Mouse (Mus musculus) bone marrow, adult 2 months (tissue): Measurements from ENCODE around the gene Tgfa. TPM values are rescaled to one million over a fixed set of nuclear protein-coding genes. Genes with fewer than 3 reads are reported as not detected.

Source experiments
- H3K27ac ChIP-seq: fragments of 200-500 bp; 2 replicates; pipeline ENCODE4 v1.5.1; 2012; ENCODE audit warnings: low read depth, mild to moderate bottlenecking, control low read depth, inconsistent platforms, low read length; ENCODE audit not compliant: control insufficient read depth, poor library complexity, insufficient read depth
- H3K4me1 ChIP-seq: fragments of 200-500 bp; 2 replicates; pipeline ENCODE4 v1.6.1; 2011; ENCODE audit warnings: low read length; ENCODE audit not compliant: control insufficient read depth, insufficient read depth
- H3K4me3 ChIP-seq: fragments of 200-500 bp; replicated peaks from 2 replicates; pipeline ENCODE3; 2011; ENCODE audit warnings: mild to moderate bottlenecking, low read depth, low read length, control low read depth; ENCODE audit not compliant: control insufficient read depth
- CTCF ChIP-seq: fragments of 200-500 bp; IDR thresholded peaks from 2 replicates; pipeline ENCODE4 v1.5.1; 2011; ENCODE audit warnings: low read length, control low read depth; ENCODE audit not compliant: control insufficient read depth, insufficient read depth
- POLR2A ChIP-seq: fragments of 200-500 bp; IDR thresholded peaks from 2 replicates; pipeline ENCODE4 v1.6.1; 2011; ENCODE audit warnings: low read depth, mild to moderate bottlenecking, control low read depth, low read length, borderline replicate concordance; ENCODE audit not compliant: control insufficient read depth
- WGBS: fragments of 180-500 bp; shearing (Covaris S2); methylation state at CpG from one replicate; pipeline ENCODE4 v1.1.7; 2018; 5-methylcytosine and 5-hydroxymethylcytosine counted together
- polyA plus RNA-seq: library from polyadenylated mRNA; stranded (reverse); fragments of >200 nt; gene quantifications from 2 replicates; pipeline ENCODE4 v1.2.4, GENCODE M21; 2011; ENCODE audit warnings: low replicate concordance; ENCODE audit not compliant: missing spikeins, insufficient read depth, insufficient read length

Gene Tgfa
- polyA plus RNA-seq, 1 experiment, result not detected

DNA sequence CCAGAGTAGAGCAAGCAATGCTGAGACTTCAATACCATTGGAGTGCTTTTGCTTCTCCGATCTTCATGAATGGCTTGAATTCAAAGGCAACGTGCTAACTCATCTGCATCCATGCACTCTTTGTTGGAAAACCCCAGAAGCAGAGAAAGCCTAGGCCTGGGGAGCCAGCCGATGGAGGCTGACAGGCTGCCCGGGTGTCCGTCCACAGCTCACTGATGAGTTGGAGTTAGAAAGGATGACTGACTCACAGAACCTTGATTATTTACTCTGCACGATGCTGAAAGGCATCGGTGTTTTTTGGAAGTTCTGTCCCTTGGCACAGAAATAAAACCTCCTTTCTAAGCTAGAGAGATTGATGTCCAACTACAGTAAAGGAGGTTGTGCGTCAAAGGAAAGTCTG is 55.8 kb downstream of the Tgfa start:
- WGBS, result 83% methylated on average over 8 of the region's 8 CpGs
- TF ChIP-seq CTCF, result no peak
- TF ChIP-seq POLR2A, result no peak
- H3K4me1 ChIP-seq, result no peaks in the 10 kb centered on the region
- no peak overlapping the region for H3K27ac ChIP-seq
- no peak overlapping the region for H3K4me3 ChIP-seq

DNA sequence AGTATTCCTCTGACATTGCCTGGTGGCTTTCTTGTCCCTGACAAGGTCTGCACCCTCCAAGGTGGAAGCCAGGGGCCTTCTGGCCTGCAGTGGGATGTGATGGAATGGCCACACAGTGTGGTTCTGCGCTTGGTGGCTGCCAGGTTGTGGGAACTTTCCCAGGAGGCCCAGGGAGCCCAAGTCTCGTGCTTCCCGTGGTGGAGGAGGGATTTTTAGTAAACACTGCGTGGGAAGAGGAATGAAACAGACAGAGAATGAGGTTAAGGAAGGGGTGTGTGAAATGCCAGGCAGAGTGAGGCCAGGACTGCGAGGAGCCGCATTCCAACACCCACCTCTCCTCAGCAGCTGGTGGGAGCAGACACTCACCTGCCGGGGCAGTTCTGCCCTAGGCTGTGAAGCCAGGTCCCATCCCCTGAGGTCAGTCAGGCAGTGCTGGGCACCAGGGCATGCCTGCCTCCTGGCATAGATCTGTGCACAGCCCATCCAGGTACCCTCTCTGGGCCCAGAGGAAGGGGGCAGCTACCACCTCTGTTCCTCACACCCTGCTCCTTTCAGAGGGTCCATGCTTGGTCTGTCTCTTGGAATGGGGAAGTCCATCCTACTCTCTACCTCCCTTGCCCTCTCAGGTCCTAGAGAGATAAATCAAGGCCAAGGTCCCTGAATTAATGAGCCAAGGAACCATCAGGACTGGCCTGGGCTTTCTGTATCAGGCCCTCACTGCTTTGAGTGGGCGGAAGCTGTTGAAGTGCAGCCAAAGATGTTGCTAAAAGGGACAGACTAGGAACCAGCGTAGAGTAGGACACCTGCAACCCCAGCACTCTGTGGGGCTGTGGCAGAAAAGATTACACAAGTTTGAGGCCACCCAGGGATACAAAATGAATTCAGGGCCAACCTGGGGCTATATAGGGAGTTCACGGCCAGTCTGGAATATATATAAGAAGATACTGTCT is 57.4 kb downstream of the Tgfa start:
- Histone ChIP-seq H3K4me3 (no peak overlapping the region), H3K27ac (no peak overlapping the region), H3K4me1 (no peaks in the 10 kb centered on the region)
- whole genome bisulfite sequencing, result 72% methylated on average over 10 of the region's 10 CpGs
- no peak for TF ChIP-seq CTCF

DNA sequence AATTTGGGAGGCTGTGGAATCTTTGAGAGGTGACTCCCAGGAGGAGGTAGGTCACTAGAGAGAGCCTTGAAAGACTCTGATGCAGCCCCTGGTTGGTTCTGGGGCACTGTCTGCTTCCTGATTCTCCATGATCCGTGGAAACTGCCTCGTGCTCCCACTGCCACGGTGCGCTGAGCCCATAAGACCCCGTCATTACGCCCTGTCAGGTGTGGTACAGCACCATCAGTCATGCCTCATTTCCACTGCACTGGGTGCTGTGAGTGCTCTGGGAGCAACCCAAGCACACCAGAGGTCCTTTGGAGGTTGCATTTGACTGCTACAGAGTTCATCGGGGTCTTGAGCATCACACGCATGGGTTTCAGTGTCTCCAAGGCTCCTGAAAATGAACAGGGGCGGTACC is 60.9 kb downstream of the Tgfa start:
- 86% methylated on average over 9 of the region's 9 CpGs for WGBS

DNA sequence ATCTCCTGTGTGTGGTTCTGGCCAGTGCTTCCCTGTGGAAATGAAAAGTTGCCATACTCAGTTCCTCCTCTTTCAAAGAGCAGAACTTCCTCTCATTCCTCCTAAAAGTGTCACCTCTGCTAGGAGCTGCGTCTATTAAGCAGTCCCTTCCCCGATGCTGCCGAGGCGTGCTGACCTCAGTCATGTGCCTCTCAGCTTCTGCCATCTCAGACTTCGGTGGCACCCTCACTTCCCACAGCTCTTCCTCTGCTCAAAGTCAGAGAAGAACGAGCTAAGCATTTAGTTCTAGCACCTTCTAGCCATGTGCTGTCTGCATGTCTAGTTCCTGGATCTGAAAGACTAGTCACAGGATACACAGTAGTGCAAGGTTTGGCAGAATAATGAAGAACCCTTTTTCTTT is 64.2 kb downstream of the Tgfa start:
- no peak overlapping the region for H3K27ac ChIP-seq
- WGBS, result 40% methylated on average over 6 of the region's 6 CpGs
- H3K4me1 ChIP-seq, result no peaks in the 10 kb centered on the region
- H3K4me3 ChIP-seq, result no peak overlapping the region
- TF ChIP-seq CTCF (no peak), POLR2A (no peak)

More for the DNA sequence above, 60.9 kb downstream of the Tgfa start:
- no peak overlapping the region for H3K27ac ChIP-seq
- no peak for TF ChIP-seq POLR2A
- TF ChIP-seq CTCF, result no peak
- H3K4me3 ChIP-seq, result no peak overlapping the region
- no peaks in the 10 kb centered on the region for H3K4me1 ChIP-seq

DNA sequence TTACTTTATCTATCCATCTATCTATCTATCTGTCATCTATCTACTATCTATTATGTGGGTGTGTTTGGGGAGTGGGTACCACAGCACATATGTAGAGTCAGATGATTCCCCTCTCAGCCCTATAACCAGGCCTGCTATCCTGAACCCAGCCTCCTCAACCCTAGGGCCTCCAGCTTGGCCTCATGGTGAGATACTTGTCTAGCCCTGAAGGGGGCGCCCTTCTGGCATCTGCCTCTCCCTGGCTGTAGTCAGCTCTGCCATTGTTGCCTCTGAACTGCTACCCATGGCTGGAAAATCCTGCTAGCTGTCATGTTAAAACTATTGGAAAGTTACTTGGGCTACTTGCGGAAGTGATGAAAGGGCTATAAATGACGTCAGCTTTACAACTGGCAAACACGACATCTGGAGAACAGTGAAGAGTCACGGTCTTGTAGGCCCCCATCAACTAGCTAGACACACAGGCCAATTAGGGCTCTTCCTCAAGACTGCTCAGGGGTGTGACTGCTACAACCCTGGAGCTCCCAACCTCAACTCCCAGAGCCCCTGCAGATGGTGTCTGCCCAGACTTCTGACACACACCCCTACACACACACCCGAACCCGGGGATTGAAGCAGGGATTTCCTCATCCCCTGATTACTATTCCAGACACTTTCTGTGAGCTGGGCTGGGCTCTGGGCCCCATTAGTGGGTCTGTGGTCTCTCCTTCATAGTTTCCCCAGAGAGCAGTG is 65.5 kb downstream of the Tgfa start:
- WGBS, result 57% methylated on average over 7 of the region's 7 CpGs
- no peaks in the 10 kb centered on the region for H3K4me1 ChIP-seq
- H3K4me3 ChIP-seq, result no peak overlapping the region
- no peak overlapping the region for H3K27ac ChIP-seq
- no peak for TF ChIP-seq POLR2A
- peak; percentile 32; the same call in 1 of the 2 replicates for TF ChIP-seq CTCF

DNA sequence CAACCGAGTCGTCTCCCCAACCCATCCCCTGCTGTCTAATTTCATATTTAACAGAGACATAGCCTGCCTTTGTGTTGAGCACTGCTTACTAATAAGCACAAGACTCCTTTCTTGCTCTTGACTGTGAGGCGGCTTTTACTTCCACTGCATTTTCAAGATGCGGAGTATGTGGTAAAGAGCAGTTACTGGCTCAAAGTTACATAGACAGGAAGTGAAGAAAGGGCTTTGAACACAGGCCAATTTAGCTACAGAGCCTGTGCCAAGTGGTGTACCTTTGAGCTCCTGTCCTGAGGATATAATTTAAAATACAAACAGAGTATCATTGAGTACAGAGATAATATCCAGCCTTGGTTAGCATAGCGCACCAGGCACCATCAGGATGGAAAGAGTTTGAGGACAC is 71.8 kb downstream of the Tgfa start:
- Histone ChIP-seq H3K4me1 (peaks cover 4% of the 10 kb centered on the region), H3K27ac (peak overlapping the region; percentile 4; the same call in 1 of the 2 replicates), H3K4me3 (no peak overlapping the region)
- TF ChIP-seq CTCF (no peak), POLR2A (no peak)
- 35% methylated on average over 5 of the region's 5 CpGs for WGBS

DNA sequence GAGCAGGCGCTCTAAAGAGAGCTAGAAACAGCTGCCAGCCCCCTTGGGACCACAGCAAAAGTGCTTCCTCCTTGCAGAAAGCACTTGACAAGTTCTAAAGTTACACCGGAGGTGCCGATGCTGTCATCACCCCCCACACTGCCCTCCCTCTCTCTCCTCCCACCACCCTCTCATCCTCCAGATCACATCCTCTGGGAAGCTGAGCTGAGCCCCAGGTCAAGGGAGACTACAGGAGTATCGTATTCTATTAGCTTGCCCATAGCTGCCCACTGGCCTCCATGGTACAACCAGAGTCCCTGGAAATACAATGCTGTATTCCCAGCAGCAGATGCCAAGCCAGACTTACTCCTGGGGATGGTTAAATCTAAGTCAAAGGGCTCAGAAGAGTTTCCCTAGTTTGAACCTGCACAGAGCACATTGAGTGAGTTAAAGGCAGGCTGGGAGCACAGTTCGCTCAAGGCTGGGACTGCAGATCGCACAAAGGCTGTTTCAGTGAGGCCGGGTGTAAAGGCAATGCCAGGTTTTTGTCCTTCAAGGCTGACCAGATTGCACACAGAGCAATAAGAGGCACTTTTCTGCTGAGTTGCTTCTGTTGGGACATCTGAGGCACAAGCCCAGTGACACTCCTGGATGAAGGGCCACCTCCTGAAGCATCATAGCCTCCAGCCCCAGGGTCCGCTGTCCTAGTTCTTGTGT is 75.5 kb downstream of the Tgfa start:
- no peak overlapping the region for H3K27ac ChIP-seq
- WGBS, result 58% methylated on average over 8 of the region's 8 CpGs
- peaks cover 4% of the 10 kb centered on the region for H3K4me1 ChIP-seq
- no peak overlapping the region for H3K4me3 ChIP-seq
- TF ChIP-seq POLR2A, result no peak
- TF ChIP-seq CTCF, result no peak

DNA sequence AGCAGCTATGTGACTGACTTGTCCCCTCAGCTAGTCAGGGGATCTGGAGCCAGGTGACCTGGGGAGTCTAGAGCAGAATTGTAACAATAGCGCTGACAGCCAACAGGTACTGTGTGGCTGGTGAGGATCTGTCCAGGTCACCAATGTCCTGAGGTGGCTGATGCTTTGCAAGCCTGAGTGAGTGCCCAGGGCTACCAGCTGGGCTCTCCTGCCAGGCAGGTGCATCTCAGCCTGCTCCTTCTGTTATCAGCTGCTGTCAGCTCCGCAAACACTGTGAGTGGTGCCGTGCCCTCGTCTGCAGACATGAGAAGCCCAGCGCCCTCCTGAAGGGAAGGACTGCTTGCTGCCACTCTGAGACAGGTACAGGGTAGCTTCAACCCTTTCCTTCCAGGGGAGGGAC is 76.1 kb downstream of the Tgfa start:
- Histone ChIP-seq H3K27ac (no peak overlapping the region), H3K4me3 (no peak overlapping the region), H3K4me1 (peaks cover 4% of the 10 kb centered on the region)
- 91% methylated on average over 5 of the region's 5 CpGs for WGBS
- TF ChIP-seq POLR2A, result no peak
- TF ChIP-seq CTCF, result no peak
